Mouse (Mus musculus) intestine, embryonic 16.5 days (tissue): ENCODE measurements around the gene Eef1akmt2. TPM values are rescaled to one million over a fixed set of nuclear protein-coding genes. Genes with fewer than 3 reads are reported as not detected.

Source experiments
- ATAC-seq: fragments of 200-750 bp; cut with Nextera tagmentation; 2 replicates; pipeline ENCODE4 v1.8.0; 2017; ENCODE audit warnings: moderate TSS enrichment, moderate library complexity
- H3K27ac ChIP-seq: fragments of 300-500 bp; sonication (generic); 2 replicates; pipeline ENCODE4 v1.5.1; 2014; ENCODE audit warnings: mild to moderate bottlenecking, low read length
- H3K27me3 ChIP-seq: fragments of 300-500 bp; sonication (generic); replicated peaks from 2 replicates; pipeline ENCODE4 v1.6.1; 2014; ENCODE audit warnings: low read length, control low read depth, mixed read lengths; ENCODE audit not compliant: control insufficient read depth, insufficient read depth
- H3K36me3 ChIP-seq: fragments of 300-500 bp; sonication (generic); 2 replicates; pipeline ENCODE4 v1.6.1; 2014; ENCODE audit warnings: low read length, control low read depth; ENCODE audit not compliant: control insufficient read depth, insufficient read depth
- H3K4me1 ChIP-seq: fragments of 300-500 bp; sonication (generic); 2 replicates; pipeline ENCODE4 v1.6.1; 2014; ENCODE audit warnings: low read length, control low read depth, mixed read lengths; ENCODE audit not compliant: control insufficient read depth, insufficient read depth
- H3K4me2 ChIP-seq: fragments of 300-500 bp; sonication (generic); 2 replicates; pipeline ENCODE4 v1.6.1; 2014; ENCODE audit warnings: low read depth, low read length, control low read depth
- H3K4me3 ChIP-seq: fragments of 300-500 bp; sonication (generic); 2 replicates; pipeline ENCODE4 v1.5.1; 2014; ENCODE audit warnings: mild to moderate bottlenecking, low read length
- H3K9ac ChIP-seq: fragments of 300-500 bp; sonication (generic); 2 replicates; pipeline ENCODE4 v1.6.1; 2014; ENCODE audit warnings: low read depth, low read length
- H3K9me3 ChIP-seq: fragments of 300-500 bp; sonication (generic); 2 replicates; pipeline ENCODE4 v1.6.1; 2016; ENCODE audit warnings: low read length, control low read depth; ENCODE audit not compliant: control insufficient read depth
- WGBS: fragments of 180-500 bp; shearing (Covaris S2); extraction: QIAGEN DNeasy Blood & Tissue Kit; methylation state at CpG from one replicate; pipeline ENCODE4 v1.1.7; 2014; 5-methylcytosine and 5-hydroxymethylcytosine counted together
- polyA plus RNA-seq: library from polyadenylated mRNA; unstranded; fragments of >200 nt; fragmentation: Nextera tagmentation; extraction: Ambion mirVana; gene quantifications from 2 replicates; pipeline ENCODE4 v1.2.1, GENCODE M21; 2015

The Eef1akmt2 gene
- polyA plus RNA-seq, 1 experiment from 2014 or later, result 52.1 TPM

GRCm38 (mm10) chr7:132813416-132814088 lies 38.9 kb downstream of the Eef1akmt2 start, which contains the start of gene Fam53b:
Fam53b (minus strand) TSS chr7:132813886.
- Histone ChIP-seq H3K4me1 (peaks cover 41% of the 10 kb centered on the region), H3K9ac (peak within 1 kb of the TSS; percentile 89), H3K4me3 (peak within 1 kb of the TSS; percentile 81), H3K36me3 (no peaks in the 10 kb centered on the region), H3K9me3 (no peaks in the 10 kb centered on the region), H3K27ac (peak within 1 kb of the TSS; percentile 92), H3K4me2 (peak within 1 kb of the TSS; percentile 88), H3K27me3 (no peaks in the 10 kb centered on the region)
- WGBS, result under 1% methylated on average over 84 of the region's 85 CpGs
- ATAC-seq, result peak; percentile 75

DNA sequence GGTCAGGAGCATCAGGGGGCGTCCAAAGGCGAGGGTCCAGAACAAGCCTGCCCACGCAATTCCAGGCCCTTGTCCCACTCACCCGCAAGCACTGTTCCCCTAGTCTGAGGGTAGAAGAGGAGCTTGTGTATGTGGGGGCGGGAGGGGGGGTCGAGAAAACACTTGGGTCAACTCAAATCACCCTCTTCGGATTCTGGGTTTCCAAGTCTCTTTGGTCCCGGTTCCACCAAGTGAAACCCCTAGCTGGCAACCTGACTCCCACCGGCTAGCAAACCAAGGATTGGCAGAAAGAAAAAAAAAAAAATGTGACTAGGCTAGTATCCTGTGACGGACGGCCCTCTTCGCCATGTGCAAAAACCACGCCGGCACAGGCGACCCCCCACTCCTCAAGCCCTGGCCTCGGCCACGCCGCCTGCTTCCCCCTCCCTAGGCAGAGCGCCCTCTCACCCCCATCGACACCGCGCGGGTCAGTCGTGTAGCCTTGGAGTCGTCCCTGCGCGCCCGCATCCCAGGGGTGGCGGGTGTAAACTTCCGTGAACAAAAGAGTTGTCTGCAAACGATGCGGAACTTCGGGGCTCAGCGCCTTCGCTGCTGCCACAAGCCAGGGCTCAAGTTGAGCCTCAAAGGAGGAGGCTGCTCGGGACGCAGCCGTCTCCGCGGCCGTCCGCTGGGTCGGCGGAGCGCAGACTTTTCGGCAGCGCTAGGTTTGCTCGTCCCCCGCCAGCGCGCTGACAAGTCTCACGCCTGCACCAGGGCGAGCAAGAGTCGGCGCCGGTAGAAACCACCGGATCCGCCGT lies 39.7 kb downstream of the Eef1akmt2 start:
- Histone ChIP-seq H3K27ac (peak overlapping the region; percentile 92), H3K9me3 (no peaks in the 10 kb centered on the region), H3K4me1 (peaks cover 48% of the 10 kb centered on the region), H3K4me3 (peak overlapping the region; percentile 81), H3K9ac (peak overlapping the region; percentile 89), H3K27me3 (no peaks in the 10 kb centered on the region), H3K4me2 (peak overlapping the region; percentile 88), H3K36me3 (no peaks in the 10 kb centered on the region)
- peak; percentile 26; the same call in 1 of the 2 replicates for ATAC-seq
- under 1% methylated on average over 59 of the region's 59 CpGs for WGBS

- Histone ChIP-seq H3K27ac (peak overlapping the region; percentile 92), H3K4me1 (peaks cover 56% of the 10 kb centered on the region), H3K4me2 (peak overlapping the region; percentile 88), H3K9ac (peak overlapping the region; percentile 89), H3K27me3 (no peaks in the 10 kb centered on the region), H3K4me3 (peak overlapping the region; percentile 81), H3K36me3 (no peaks in the 10 kb centered on the region), H3K9me3 (no peaks in the 10 kb centered on the region)
- WGBS, result 15% methylated on average over 23 of the region's 23 CpGs
- ATAC-seq, result no peak
Observed at GRCm38 (mm10) chr7:132811716-132812618, 40.5 kb downstream of the Eef1akmt2 start.

DNA sequence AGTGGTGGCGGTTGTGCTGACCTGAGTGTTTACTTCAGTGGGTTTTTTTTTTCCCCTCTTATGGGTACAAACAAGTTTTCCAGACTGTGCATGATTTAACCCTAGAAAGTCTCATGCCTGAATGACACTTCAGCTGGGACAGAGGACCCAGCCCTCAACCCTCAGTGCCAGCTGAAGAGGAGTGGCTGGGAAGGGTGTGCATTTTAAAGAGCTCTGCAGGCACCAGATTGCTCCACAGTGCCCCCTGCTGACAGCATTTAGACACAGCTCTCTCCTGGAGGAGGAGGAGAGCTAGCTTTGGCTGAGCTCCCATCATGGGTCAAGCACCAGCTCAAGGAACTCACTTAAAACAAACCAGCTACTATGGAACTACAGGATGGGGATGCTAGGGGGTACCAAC lies 41.6 kb downstream of the Eef1akmt2 start:
- peak; percentile 43 for ATAC-seq
- no peak overlapping the region for H3K9ac ChIP-seq

GRCm38 (mm10) chr7:132810368-132810767 lies 42.1 kb downstream of the Eef1akmt2 start:
- Histone ChIP-seq H3K4me1 (peaks cover 66% of the 10 kb centered on the region), H3K4me3 (no peak overlapping the region), H3K27me3 (no peaks in the 10 kb centered on the region), H3K4me2 (peak overlapping the region; percentile 30), H3K36me3 (no peaks in the 10 kb centered on the region), H3K27ac (peak overlapping the region; percentile 70), H3K9ac (peak overlapping the region; percentile 61; the same call in 1 of the 2 replicates), H3K9me3 (no peaks in the 10 kb centered on the region)
- ATAC-seq, result 0 out of 2 replicates have a peak, but pooled peaks have one; percentile 6
- WGBS, result 33% methylated on average over 6 of the region's 6 CpGs

More for the DNA sequence above, 41.6 kb downstream of the Eef1akmt2 start:
- 67% methylated on average over 1 of the region's 1 CpGs for WGBS
- peak overlapping the region; percentile 70; the same call in 1 of the 2 replicates for H3K27ac ChIP-seq
- no peaks in the 10 kb centered on the region for H3K36me3 ChIP-seq
- H3K4me2 ChIP-seq, result peak overlapping the region; percentile 30; the same call in 1 of the 2 replicates
- H3K27me3 ChIP-seq, result no peaks in the 10 kb centered on the region
- H3K9me3 ChIP-seq, result no peaks in the 10 kb centered on the region
- peaks cover 66% of the 10 kb centered on the region for H3K4me1 ChIP-seq
- H3K4me3 ChIP-seq, result no peak overlapping the region

GRCm38 (mm10) chr7:132809721-132810120 lies 42.8 kb downstream of the Eef1akmt2 start:
- Histone ChIP-seq H3K9ac (peak overlapping the region; percentile 61), H3K27me3 (no peaks in the 10 kb centered on the region), H3K4me2 (peak overlapping the region; percentile 30; the same call in 1 of the 2 replicates), H3K4me1 (peaks cover 63% of the 10 kb centered on the region), H3K4me3 (no peak overlapping the region), H3K9me3 (no peaks in the 10 kb centered on the region), H3K27ac (peak overlapping the region; percentile 94), H3K36me3 (no peaks in the 10 kb centered on the region)
- ATAC-seq, result no peak
- WGBS, result 40% methylated on average over 6 of the region's 6 CpGs

- Histone ChIP-seq H3K4me1 (peaks cover 67% of the 10 kb centered on the region), H3K4me2 (peak overlapping the region; percentile 17), H3K9me3 (no peaks in the 10 kb centered on the region), H3K36me3 (no peaks in the 10 kb centered on the region), H3K9ac (peak overlapping the region; percentile 61), H3K27me3 (no peaks in the 10 kb centered on the region), H3K4me3 (no peak overlapping the region; the same call in 1 of the 2 replicates), H3K27ac (peak overlapping the region; percentile 94)
- WGBS, result 16% methylated on average over 20 of the region's 20 CpGs
- ATAC-seq, result no peak
Observed at GRCm38 (mm10) chr7:132808841-132809682, 43.4 kb downstream of the Eef1akmt2 start.

DNA sequence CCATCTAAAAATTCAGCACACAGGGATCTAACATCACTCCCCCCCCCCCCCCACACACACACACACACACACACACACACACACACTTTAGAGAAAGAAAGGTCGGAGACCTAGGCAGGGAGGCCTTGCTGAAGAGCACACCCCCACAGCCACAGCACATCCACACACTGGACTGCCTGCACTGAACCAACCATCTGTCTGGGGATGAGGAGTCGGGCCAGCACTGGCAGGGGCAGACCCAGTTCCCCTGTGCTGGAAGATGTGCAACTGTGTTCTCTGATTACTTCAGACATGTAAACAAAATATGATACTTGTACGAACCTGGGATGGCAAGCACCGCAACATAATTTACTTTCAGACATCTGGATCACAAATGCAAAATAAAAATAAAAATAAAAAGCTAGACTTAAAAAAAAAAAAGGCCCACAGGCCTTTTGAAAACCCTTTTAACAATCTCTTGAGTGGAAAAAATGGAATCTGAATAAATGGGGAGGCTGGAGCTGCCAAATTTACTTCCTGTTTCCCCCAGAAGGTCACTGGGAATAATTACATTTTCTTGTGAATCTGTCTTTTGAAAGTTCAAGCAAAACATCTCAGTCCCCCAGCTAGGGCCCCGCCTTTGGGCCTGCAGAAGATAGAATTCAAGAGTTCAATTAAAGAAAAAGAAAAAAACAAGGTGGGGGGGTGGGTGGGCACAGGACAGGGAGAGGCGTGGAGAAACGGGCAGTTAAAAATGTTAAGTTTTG lies 44.2 kb downstream of the Eef1akmt2 start:
- no peaks in the 10 kb centered on the region for H3K9me3 ChIP-seq
- 43% methylated on average over 7 of the region's 7 CpGs for WGBS
- ATAC-seq, result no peak
- H3K4me3 ChIP-seq, result no peak overlapping the region
- no peaks in the 10 kb centered on the region for H3K36me3 ChIP-seq
- peaks cover 74% of the 10 kb centered on the region for H3K4me1 ChIP-seq
- peak overlapping the region; percentile 94 for H3K27ac ChIP-seq
- peak overlapping the region; percentile 61 for H3K9ac ChIP-seq
- no peaks in the 10 kb centered on the region for H3K27me3 ChIP-seq
- no peak overlapping the region for H3K4me2 ChIP-seq
